Mouse (Mus musculus) ES-Bruce4 (cell line): Measurements from ENCODE around the gene B3gat3. TPM values are rescaled to one million over a fixed set of nuclear protein-coding genes. Genes with fewer than 3 reads are reported as not detected.

Experiments used
- H3K27ac ChIP-seq: 2 replicates; pipeline ENCODE4 v1.5.1; 2012; ENCODE audit warnings: low read length, inconsistent platforms; ENCODE audit not compliant: insufficient read depth
- H3K27me3 ChIP-seq: 2 replicates; pipeline ENCODE4 v1.6.1; 2012; ENCODE audit warnings: mild to moderate bottlenecking, low read length, inconsistent platforms; ENCODE audit not compliant: control insufficient read depth, poor library complexity, insufficient read depth, severe bottlenecking
- H3K36me3 ChIP-seq: 2 replicates; pipeline ENCODE4 v1.6.1; 2012; ENCODE audit warnings: inconsistent platforms, mild to moderate bottlenecking, low read length, moderate library complexity; ENCODE audit not compliant: control insufficient read depth, poor library complexity, insufficient read depth, severe bottlenecking
- H3K4me1 ChIP-seq: one replicate; pipeline ENCODE4 v1.8.1; 2011; ENCODE audit warnings: low read length; ENCODE audit not compliant: control insufficient read depth, insufficient read depth
- H3K4me3 ChIP-seq: 2 replicates; pipeline ENCODE4 v1.5.1; 2011; ENCODE audit warnings: low read depth, mild to moderate bottlenecking, low read length
- H3K9ac ChIP-seq: 2 replicates; pipeline ENCODE4 v1.6.1; 2012; ENCODE audit warnings: low read depth, mild to moderate bottlenecking, inconsistent platforms; ENCODE audit not compliant: poor library complexity, severe bottlenecking
- H3K9me3 ChIP-seq: replicated peaks from 2 replicates; pipeline ENCODE4 v1.6.1; 2012; ENCODE audit warnings: mild to moderate bottlenecking, low read length, inconsistent platforms; ENCODE audit not compliant: control insufficient read depth, poor library complexity, insufficient read depth, severe bottlenecking
- CTCF ChIP-seq: IDR thresholded peaks from one replicate; pipeline ENCODE4 v1.8.1; 2011; ENCODE audit warnings: low read depth, low read length
- EP300 ChIP-seq: IDR thresholded peaks from 2 replicates; pipeline ENCODE4 v1.6.1; 2011; ENCODE audit warnings: low read depth, low read length; ENCODE audit not compliant: insufficient read depth
- POLR2A ChIP-seq: IDR thresholded peaks from one replicate; pipeline ENCODE4 v1.8.1; 2011; ENCODE audit warnings: low read length; ENCODE audit not compliant: insufficient read depth
- polyA plus RNA-seq: library from polyadenylated mRNA; stranded (reverse); fragments of >200 nt; gene quantifications from 2 replicates; pipeline ENCODE4 v1.2.4, GENCODE M21; 2011; ENCODE audit warnings: low read depth; ENCODE audit not compliant: missing spikeins, insufficient read depth, insufficient read length

The B3gat3 gene
- polyA plus RNA-seq, 1 experiment = 26.6 TPM

- H3K4me3 ChIP-seq = no peak overlapping the region
- no peaks in the 10 kb centered on the region for H3K36me3 ChIP-seq
- no peak for TF ChIP-seq POLR2A
- no peak for TF ChIP-seq CTCF
- TF ChIP-seq EP300 = no peak
These were observed 7.8 kb downstream of the B3gat3 start for GRCm38 (mm10) chr19:8927891-8928525.

GRCm38 (mm10) chr19:8928689-8929223 lies 8.6 kb downstream of the B3gat3 start:
- H3K36me3 ChIP-seq = no peaks in the 10 kb centered on the region
- H3K4me1 ChIP-seq = no peaks in the 10 kb centered on the region
- peak overlapping the region; percentile 63 for H3K4me3 ChIP-seq
- no peak overlapping the region for H3K27ac ChIP-seq
- H3K27me3 ChIP-seq = no peaks in the 10 kb centered on the region
- TF ChIP-seq EP300 (no peak), CTCF (no peak), POLR2A (no peak)
- peak overlapping the region; percentile 93 for H3K9ac ChIP-seq
- H3K9me3 ChIP-seq = no peaks in the 10 kb centered on the region

More at GRCm38 (mm10) chr19:8927891-8928525, 7.8 kb downstream of the B3gat3 start:
- no peaks in the 10 kb centered on the region for H3K27me3 ChIP-seq
- no peaks in the 10 kb centered on the region for H3K4me1 ChIP-seq
- H3K9ac ChIP-seq = no peak overlapping the region
- no peaks in the 10 kb centered on the region for H3K9me3 ChIP-seq
- no peak overlapping the region for H3K27ac ChIP-seq

- no peaks in the 10 kb centered on the region for H3K36me3 ChIP-seq
- TF ChIP-seq EP300 = no peak
- peak; percentile 29 for TF ChIP-seq CTCF
- no peak for TF ChIP-seq POLR2A
- H3K4me3 ChIP-seq = peak within 1 kb of the TSS; percentile 63
- H3K9me3 ChIP-seq = no peaks in the 10 kb centered on the region
- H3K27me3 ChIP-seq = no peaks in the 10 kb centered on the region
- peak within 1 kb of the TSS; percentile 93 for H3K9ac ChIP-seq
- no peaks in the 10 kb centered on the region for H3K4me1 ChIP-seq
- no peak within 1 kb of the TSS for H3K27ac ChIP-seq
These were observed 9.3 kb downstream of the B3gat3 start, which contains the start of the genes Rom1 and Eml3 for GRCm38 (mm10) chr19:8929224-8930088. Rom1 (minus strand) TSS chr19:8929356. Eml3 (plus strand) TSS chr19:8929552.

GRCm38 (mm10) chr19:8930117-8930516 lies 9.9 kb downstream of the B3gat3 start:
- no peaks in the 10 kb centered on the region for H3K36me3 ChIP-seq
- peak overlapping the region; percentile 93 for H3K9ac ChIP-seq
- TF ChIP-seq EP300 (no peak), CTCF (no peak), POLR2A (no peak)
- H3K27me3 ChIP-seq = no peaks in the 10 kb centered on the region
- H3K4me1 ChIP-seq = no peaks in the 10 kb centered on the region
- no peak overlapping the region for H3K27ac ChIP-seq
- H3K4me3 ChIP-seq = peak overlapping the region; percentile 63
- H3K9me3 ChIP-seq = no peaks in the 10 kb centered on the region

GRCm38 (mm10) chr19:8930771-8931170 lies 10.6 kb downstream of the B3gat3 start:
- no peaks in the 10 kb centered on the region for H3K27me3 ChIP-seq
- no peak overlapping the region; the same call in 1 of the 2 replicates for H3K9ac ChIP-seq
- H3K9me3 ChIP-seq = no peaks in the 10 kb centered on the region
- no peak for TF ChIP-seq POLR2A
- TF ChIP-seq CTCF = no peak
- TF ChIP-seq EP300 = no peak
- H3K4me3 ChIP-seq = no peak overlapping the region
- H3K27ac ChIP-seq = no peak overlapping the region
- no peaks in the 10 kb centered on the region for H3K4me1 ChIP-seq
- H3K36me3 ChIP-seq = no peaks in the 10 kb centered on the region

- H3K27ac ChIP-seq = no peak overlapping the region
- H3K4me1 ChIP-seq = peaks cover 2% of the 10 kb centered on the region
- H3K36me3 ChIP-seq = no peaks in the 10 kb centered on the region
- no peak overlapping the region for H3K4me3 ChIP-seq
- no peak overlapping the region for H3K9ac ChIP-seq
- no peaks in the 10 kb centered on the region for H3K27me3 ChIP-seq
- H3K9me3 ChIP-seq = no peaks in the 10 kb centered on the region
- TF ChIP-seq CTCF (no peak), EP300 (no peak)
These were observed 16.6 kb downstream of the B3gat3 start for GRCm38 (mm10) chr19:8936736-8937135.
